Mouse (Mus musculus) retina, embryonic 14.5 days (tissue): ENCODE data around the gene Cdk19.

Experiments
- DNase-seq: peaks from one replicate; pipeline ENCODE4 v3.0.0-alpha.2; 2015; ENCODE audit warnings: low spot score

Gene Cdk19

DNA sequence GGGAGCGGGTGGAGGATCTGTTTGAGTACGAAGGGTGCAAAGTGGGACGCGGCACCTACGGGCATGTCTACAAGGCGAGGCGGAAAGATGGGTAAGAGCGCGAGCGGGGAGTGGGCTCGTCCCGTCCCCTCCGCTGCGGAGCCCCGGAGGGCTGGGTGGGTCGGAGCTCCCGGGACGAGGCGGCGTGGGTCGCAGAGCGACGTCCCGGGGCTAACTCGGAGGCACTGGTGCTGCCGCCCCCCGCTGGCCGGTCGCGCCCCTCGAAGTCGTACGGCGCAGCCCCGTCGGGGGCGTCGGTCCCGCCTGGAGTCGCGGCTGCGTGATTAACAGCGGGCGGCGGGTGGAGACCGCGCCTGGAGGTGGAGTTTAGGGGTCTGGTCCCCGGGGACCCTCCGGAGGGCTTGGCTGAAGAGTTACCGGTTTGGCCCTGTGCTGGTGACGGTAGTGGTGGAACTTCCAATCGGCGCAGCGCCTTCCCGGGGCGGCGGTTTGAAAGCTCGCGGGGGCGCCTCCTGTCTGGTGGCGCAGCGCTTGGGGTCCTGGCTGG is 10.3 kb downstream of the Cdk19 start:
- DNase-seq, result peak; percentile 77

DNA sequence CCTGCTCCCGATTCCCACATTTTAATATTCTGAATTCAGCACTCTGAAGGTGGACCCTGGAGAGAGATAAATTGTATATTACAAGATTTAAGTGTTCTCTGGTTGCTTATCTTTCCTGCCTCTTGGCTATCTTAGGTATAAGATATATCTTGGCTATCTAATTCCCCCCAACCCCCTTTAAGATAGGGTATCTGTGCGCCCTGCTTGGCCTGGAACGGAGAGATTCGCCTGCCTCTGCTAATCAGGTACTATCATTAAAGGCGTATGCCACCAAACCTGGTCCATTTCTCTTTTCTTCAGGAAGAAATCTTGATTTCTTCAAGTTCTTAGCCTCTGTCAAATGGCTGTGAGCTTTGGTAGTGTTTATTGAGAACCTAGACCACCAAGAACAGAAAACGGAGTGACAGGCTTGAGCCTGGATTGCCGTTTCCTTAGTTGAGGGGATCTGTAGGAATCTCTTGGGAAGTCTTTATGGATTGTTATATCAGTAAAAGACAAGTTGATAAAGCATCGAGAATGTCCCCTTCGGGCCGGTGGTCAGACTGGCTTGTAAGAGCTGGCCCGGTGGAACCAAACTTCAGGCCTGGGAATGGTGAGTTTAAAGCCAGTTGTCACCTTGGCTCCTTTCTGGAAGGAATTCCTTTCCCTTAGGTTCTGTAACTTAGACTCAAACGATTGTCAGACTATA is 11.0 kb downstream of the Cdk19 start:
- no peak for DNase-seq

DNA sequence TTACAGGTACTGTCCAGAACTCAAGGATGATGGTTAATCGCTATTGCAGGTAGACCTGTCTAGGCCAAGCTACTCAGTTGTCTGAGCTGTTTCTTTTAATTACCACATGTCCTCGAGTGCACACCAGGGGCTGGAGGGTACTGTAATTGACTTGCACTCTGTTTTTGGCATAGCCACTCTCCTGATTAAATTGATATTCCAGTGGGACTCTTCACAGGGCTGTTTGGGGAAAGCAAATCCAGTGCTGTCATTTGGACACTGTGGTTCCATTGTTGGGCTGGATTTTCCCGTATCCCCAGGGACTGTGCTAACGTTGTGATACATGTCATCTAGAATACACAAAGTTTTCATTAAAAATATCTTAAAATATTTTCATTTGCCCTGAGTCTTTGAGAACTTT is 11.8 kb downstream of the Cdk19 start:
- DNase-seq, result no peak

DNA sequence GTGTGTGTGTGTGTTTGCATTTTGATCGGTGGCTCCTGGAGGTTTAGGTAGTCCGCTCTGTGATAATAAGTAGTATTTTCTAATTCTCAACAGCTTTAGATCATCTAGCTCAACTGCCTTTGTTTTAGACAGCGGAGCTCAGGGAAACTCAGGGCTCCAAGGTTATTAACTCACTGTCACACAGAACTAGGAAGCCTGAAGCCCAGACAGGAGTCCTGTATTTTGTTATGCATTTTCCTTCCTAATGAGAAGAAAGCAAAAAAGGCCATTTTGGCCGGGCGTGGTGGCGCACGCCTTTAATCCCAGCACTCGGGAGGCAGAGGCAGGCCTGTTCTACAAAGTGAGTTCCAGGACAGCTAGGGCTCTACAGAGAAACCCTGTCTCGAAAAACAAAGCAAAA is 14.7 kb downstream of the Cdk19 start:
- no peak for DNase-seq

DNA sequence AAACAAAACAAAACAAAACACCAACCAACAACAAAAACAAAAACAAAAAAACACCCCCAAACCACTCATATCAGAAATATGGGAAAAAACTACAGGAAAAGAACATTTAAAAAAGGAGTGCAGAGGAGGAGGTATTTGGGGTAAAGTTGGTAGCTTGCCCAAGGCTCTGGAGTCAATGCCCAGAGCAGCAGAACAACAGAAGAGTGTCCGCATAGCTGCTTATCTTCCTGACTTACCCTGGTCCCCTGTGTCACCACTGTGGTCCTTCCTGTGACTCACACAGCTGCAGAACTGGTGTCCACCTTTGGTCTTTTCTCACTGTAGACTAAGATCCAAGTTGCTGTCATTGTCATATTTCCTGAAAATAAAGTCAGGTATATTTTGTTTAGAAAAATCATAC is 15.2 kb downstream of the Cdk19 start:
- DNase-seq, result no peak

DNA sequence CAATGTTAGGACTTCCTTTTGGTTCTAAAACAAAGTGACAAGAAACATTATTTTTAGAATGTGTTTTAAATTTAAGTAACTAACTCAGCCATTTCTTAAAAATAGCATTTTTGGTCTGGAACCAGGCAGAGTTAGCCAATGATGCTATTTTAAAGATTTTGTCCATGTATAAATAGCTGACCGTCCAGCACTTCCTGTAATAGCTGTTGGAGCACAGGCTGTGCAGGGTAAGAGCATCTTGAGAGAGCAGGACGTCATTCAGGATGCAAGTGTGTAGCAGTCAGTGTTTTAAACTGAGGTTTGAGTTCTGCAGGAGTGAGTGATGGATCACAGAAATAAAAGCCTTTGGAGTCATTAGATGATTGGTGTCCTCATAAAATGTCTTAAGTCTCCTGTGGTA is 18.8 kb downstream of the Cdk19 start:
- DNase-seq, result no peak

DNA sequence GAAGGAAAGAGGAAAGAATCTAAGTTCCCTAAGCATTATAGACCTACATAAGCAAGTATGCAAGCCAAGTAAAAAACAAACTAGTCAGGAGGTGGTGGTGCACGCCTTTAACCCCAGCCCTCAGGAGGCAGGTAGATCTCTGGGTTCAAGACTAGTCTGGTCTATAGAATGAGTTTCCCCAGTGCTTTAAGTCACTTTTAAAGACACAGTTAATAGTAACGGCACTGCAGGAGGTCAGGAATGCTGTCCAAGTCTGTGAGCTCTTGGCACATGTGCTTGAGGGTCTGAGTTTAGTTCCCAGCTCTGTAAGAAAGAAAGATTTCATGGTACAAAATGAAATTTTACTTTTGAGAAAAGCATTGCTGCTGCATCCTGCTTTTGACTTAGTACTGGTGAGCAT is 19.8 kb downstream of the Cdk19 start:
- DNase-seq, result no peak

DNA sequence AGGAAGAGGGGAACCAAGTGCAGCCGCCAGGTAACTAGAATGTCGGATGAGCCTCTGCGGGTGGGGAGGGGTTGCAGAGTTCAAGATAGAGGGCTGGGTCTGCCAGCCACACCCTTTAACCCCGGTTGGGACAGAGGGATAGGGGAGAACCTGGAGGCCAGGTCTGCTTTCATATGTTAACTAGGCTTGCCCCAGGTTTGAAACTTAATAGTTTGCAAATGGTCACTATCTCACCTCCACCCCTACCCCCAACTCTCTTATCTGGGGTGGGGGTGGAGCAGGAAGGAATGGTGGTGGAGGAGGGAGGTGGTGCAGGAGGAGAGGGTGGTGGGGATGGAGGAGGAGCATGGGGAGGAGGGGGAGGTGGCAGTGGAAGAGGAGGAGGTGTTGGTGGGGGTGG is 23.6 kb downstream of the Cdk19 start:
- no peak for DNase-seq

DNA sequence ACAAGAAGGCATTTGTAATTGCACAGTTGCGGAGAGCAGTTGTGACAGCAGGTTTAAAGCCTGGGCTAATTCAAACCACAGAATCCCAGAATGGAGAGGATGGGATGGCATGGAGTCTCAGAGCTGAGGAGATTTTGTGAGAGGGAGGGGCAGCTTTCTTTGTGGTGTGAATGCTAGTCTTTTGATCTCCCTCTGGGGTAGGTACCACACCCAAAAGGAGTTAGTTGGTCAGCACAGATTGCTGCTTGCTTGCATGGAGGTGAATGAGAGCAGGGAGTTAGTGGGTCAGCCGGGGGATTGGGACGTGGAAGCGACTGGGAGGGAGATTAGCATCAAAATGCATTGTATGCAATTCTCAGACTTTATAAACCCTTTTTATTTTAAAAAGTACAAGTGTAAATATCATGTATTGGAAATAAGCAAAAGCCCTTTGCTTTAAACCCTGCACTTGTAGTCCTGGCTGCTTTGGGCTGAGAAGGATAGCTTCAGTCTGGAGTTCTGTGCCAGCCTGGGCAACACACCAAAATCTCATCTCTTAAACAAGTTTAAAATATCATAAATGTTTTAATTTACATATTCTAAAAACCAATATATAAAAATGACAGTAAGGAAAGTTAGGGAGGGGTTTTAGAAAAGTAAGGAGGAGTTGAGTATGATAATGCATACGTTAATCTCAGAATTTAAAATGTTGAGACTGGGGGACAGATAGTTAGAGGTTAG is 25.4 kb downstream of the Cdk19 start:
- peak; percentile 11 for DNase-seq

DNA sequence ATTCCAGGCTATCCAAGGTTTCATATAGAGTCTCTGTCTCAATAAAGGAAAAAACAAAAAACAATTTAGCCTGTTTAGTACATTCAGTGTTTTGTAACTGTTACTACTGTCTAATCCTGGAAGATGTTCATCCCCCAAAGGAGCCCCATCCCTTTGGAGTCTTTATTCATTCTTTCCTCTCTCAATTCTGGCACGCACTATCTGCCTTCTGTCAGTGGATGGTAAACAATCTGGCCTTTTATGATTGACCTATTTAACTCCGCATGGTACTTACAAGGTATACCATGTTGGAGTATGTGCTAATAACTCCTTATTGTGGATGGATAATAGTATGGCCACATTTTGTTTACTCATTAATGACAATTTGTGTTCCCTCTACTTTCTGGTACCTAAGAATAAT is 26.6 kb downstream of the Cdk19 start:
- no peak for DNase-seq

DNA sequence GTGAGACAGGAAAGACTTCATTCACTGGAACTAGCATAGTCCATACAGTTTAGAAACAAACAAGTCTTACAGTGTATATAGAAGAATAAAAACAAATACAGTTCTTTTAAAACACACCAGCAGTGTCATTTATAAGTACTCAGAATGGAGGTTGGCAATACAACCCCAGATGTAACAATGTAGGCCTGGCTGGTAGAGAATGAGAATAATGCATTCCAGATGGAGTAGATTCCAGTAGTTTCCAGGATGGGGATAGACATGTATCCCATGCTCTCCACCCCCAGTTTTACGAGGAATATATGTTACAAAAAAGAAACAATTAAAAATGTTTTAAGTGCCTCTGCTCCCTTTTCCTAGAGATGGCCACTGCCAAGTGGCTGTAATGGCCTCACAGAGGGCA is 29.2 kb downstream of the Cdk19 start:
- DNase-seq, result no peak

DNA sequence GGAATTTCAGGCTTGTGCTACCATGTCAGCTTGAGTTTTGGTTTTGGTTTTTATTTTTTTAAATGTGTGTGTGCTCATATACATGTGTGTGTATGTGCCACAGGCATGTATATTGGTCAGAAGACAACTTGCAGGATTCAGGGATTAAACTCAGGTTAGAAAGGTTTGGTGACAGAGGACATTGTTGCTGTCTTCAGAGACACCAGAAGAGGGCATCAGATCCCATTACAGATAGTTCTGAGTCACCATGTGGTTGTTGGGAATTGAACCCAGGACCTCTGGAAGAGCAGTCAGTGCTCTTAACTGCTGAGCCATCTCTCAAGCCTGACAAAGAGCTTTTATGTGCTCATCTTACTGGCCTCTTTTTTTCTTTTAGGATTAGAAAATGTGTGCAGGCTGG is 30.8 kb downstream of the Cdk19 start:
- no peak for DNase-seq

DNA sequence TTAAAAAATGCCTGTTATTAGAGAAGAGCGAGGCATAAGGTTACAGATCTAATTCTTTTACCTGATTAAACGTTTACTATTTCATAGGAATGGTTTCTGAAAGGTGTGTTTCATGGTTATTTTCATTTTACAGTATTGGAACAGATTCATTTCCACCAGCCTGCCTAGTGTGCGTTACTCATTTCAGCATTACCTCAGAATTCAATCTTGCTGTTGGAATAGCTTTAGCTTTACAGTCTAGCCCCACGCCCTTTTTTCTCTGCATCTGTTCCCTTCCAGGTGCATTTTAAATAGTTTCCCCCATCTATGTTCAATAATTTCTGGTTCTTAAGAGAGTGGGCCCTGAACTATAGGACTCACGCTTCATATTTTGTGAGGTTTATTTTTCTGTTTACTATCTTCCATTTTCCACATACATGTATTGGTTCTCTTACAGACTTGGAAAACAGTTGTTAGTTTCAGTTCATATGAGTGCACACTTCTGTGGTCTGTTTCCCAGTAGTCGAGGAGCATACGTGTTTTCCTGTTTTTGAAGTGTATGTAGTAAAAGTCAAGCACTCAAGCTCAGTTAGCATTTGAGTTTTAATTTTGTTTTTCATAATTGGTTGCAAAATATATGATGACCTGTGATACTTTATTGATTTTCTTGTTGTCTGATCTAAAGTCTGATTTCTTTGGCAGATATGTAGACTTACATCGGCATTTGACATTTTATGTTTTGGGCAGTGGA is 32.0 kb downstream of the Cdk19 start:
- DNase-seq, result no peak

DNA sequence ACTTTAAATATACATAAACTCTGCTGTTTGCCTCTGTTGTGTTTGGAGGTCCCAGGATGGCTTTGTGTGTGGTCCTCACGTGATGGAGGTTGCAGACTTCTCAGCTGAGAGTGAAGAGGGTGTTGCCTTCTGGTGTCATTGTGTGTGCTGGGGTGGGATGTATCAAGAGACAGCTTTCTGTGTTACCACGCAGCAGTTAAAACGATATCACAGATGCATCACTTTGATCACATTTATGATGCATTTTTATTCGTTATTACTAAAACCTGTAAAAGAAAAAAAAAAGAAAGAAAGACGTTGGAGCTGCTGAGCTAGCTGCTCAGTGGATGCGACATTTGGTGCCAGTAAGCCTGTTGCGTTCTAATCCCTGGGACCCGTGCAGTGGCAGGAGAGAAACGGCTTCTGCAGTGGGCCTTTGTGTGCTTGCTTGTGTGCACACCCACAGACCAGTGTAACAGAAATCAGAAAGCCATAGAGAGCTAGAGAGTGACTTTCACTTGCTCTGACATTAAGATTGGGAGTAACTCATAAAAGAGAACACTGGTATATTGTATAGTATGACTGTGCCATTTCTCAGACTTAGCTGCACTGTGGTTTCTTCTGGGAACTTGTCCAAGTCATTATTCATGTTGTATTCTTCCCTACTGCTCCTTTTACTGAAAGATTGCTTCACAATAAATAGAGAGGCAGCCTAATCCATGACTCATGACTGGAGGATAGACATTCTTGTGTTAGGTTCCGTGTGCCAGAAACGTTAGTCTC is 32.7 kb downstream of the Cdk19 start:
- DNase-seq, result peak; percentile 43

DNA sequence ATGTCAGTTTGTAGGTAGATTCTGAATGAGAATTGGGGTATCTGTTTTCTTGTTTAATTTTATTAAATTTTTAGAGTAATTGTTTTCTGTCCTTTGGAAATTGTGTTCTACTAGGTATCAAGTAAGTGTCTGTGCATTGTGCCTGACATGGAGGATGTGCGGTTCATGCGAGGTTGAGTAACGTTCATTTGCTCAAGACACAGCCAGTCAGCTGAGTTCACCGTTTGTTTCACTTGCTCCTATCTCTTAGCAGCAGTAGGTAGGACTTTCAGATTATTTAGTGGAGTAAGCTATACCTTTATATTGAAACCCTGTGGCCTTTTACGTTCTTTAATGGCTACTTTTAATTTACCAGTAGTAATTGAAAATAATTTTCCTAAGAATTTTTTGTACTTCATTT is 34.4 kb downstream of the Cdk19 start:
- DNase-seq, result no peak

DNA sequence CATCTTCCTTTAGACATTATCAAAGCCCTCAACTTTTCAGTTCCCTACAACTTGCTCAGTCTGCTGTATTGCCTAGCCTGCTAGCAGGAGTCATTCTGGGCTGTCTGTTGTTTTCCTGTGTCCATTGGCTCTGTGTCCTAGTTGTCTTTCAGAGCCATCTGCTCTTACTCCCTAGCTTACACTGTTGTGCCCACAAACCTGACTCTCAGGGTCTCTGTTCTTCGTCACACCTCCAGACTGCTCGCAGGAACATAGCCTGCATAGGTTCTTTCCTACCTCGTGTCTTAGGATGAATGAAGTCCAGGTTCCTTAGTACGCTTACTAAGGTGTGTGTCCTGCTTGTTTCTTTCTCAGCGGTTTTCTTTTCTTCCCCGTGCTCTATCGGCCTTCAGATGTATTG is 35.5 kb downstream of the Cdk19 start:
- no peak for DNase-seq

DNA sequence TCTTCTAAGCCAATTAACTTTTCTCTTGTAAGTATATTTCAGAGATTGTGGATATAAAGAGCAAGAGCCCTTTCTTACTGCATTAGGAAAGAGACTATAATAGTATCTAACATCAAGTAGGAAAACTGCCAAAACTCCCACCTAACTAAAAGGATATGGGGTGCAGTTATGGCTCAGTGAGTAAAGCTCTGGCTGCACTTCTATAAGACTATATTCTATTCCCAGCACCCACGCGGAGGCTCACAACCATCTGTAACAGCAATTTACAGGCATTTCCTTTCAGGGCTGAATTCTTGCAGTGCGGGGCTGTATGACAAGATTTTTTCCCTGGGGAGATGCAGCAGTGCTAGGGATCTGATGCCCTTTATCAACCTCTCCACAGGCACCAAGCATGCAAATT is 36.9 kb downstream of the Cdk19 start:
- DNase-seq, result no peak

DNA sequence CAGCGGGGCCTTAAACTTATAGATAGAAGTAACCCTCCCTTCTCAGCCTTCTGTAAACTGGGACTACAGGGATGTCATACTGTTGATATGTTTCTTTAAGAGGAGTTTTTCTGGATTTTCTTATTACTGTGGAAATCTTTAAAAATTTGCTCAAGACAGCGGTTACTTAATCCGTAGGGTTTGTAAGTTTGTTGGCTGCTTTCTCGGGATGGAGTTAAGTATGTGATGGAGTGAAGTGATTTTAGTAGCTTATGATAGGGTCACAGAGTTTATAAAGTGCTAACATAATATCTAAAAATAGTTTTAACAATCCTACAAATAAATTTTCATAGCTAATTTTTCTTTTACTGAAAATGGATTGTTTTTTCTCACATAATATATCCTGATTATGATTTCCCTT is 38.9 kb downstream of the Cdk19 start:
- no peak for DNase-seq

DNA sequence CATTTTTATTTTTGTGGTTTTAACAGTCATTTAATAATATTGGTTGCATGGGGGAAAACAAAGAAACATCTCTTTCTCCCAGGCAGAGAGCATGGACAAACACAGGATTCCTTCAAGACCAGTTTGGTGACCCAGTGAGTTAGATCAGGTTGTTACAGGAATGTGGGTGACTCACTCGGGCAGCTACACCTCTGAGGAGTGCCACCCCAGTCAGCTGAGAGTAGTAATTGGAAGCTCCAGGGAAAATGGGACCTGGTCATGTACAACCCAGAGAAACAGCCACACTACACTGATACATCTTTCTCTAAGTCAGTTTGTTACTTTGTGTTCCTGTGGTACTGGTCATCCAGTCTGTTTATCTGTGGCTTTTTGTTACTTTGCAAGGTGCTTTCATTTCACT is 40.3 kb downstream of the Cdk19 start:
- DNase-seq, result no peak

DNA sequence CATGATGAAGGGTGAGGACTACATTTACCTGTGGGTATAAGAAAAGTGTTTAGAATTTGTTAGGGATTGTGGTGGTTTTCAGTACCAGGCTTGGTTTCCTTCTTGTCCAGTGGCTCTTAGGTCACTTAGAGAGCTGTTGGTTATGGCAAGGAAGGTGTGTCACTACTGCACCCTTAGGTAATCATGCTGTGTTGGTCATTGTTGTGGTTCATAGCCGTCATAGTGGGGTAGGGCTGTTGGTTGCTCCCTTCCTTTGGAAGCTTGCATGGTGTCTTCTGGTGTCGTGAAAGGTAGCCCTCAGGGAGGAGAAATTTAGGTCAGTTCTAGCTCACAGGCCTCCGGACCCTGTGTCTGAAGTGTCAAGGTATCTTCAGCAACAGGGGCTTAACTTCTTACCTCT is 46.0 kb downstream of the Cdk19 start:
- DNase-seq, result no peak

DNA sequence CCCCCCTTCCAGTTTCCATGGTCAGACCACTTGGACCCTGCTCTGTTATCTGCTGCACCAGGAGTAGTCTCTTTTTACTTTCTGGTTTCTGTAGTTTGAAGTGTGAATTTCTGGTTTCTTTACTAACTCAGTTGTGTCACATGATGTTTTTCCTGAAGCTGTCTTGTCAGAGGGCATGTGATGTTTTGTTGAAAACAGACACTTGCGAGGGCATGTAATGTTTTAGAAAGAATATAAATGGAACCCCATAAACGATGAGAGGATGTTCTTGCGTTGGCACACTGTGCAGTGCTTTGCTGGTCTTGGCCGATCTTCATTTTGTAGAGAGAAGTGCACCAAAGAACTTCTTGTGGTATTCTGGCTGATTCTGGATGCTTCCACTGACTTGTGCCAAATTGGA is 46.8 kb downstream of the Cdk19 start:
- DNase-seq, result no peak

DNA sequence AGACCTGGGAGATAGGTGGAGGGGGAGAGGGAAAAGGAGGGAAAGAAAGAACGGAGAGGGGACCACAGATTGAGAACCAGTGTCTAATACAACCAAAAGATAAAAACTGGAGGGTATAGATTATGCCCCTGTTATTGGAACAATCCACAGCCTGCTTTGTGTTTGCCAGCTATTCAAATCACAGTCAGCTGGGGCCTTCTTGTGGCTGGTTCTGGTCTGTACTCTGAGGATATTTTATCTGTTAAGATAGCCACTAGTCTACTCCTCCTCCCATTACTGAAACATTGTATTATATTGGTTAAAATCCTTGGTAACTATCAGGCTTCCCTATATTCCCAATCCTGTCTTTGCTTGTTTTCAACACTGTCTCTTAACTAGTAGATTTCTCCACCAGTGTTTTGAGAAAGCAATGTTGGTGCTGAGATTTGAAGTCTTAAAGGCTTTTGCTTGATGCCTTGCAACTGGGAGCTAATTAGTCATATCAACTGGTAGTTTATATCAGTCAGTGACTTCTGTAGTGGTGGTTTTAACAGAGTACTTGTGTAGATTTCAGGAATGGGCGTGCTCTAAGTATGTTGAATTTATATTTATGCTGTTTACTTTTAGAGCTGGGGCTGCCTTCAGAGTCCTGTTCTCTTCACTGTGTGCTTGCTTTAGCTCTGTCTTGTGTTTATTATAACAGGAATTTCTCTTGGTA is 54.2 kb downstream of the Cdk19 start:
- no peak for DNase-seq
